Mouse (Mus musculus): ENCODE data around the gene Mael.
A peak's percentile ranks its signal among the peaks of the same experiment; 100 is the strongest.

Gene Mael

DNA sequence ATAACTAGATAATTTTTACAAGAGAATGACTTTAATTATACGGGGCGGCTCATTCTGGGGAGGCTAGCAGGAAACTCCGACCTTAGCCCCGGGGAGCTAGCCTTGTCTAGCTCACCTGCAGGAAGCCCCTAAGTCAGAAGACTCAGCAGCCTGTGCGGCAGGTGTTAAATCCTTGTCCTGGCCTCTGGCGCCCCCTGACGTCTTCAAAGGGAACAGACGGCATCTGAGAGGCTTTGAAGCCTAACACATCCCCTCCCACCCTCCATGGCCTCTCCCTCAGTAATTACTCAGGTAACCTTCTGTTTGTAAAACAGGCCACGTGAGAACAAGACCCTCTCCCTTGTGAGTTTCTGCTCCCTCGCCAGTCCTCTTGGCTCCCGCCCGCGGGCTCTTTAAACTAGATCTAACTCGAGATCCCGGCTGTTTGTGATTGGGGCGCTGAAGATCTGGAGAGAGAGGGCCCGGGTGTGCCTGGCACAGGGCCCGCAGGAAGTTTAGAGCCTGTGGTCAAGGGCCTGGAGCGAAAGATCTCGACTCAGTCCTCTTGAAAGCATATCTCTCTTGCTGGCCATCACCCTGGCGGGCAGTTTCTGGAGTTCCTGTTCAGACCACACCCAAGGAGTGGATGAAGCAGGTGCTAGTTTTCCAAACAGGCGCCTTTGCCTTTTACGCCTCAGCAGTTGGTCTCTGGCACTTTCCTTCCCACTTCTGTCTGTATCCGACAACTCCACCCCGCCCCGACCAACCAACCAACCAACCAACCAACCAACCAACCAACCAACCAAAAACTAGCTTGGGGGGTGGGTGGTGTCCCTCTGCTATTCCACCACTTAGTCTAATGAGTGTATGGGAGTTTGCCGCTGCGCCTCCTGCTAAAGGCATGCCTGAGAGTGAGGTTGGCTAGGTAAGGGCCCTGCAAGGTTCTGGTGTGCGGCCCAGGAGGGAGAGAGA, 84.1 kb downstream of the Mael start:
- peak; percentile 72 for DNase-seq (ENCODE audit: low read depth, low spot score)

DNA sequence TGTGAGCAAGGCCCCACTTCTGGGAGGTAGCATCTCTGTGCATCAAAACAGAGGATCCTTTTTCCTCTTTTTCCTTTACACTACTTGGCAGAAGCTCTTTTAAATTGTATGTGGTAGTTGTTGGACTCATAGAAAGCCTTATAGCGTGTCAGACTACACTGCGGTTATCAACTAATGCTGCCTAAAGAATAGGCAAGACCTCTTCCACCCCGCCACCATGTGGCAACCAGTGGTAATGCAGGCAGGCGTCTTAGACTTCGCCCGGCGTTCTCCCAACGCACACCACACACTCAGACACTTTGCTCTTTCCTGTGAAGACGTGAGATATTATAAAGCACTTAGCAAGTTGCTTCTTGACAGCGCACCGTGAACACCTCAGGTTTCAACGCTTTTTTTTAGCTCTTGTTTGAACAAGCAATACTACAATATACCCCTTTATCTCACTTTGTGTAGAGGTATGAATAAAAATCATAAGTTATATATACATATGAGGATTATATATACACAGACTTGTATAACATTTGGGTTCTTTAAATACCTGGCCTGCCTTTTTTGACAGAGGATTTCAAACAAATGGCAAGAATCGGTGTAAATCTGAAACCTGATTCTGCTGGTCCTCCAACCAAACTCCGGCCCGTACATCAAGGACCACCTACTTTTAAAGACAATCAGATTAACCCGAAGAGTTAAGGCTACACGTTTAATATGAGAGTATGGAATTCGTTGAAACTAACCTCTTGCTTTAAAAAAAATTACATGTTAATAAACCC, 85.0 kb downstream of the Mael start:
- peak; percentile 73 for DNase-seq (ENCODE audit: low read depth, low spot score)

DNA sequence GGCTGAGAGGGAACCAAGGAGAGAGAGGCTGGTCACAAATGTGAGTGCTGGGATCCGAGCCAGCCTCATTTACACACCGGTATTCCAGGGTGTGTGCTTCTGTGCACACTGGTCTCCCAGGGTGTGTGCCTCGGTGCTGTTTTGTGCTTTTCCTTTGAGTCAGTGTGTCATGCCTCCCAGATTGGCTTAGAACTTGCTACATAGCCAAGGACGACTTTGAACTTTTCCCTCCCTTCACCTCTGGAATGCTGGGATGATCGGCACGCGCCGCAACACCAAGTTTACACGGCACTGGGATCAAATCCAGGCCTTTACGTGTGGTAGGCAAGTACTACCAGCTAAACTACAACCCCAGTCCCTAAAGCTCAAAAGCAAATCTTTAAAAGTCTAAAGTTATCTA, 86.5 kb downstream of the Mael start:
- DNase-seq (ENCODE audit: low read depth, low spot score) = no peak

DNA sequence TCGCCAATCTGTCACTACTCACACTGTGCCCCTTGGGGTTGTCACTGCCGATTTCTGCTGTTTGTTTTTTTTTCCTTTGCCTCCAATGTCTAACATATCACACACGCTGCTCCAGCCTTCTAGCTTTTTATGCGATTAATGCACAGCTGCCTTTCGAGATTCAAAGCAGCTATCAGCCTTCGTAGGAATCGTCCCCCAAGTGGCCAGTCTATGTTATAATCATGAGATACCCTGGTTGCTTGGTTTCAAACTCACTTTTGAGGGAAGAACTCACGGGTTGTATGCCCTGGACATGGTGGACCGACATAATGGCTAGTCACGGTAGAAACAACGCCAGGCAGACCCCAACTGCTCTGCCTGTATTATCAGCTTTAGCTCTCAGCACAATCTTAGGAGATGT, 87.2 kb downstream of the Mael start:
- no peak for DNase-seq (ENCODE audit: low read depth, low spot score)
